Mouse (Mus musculus): ENCODE measurements around the gene Txnl4b. TPM values are rescaled to one million over a fixed set of nuclear protein-coding genes. Genes with fewer than 3 reads are reported as not detected.

The Txnl4b gene
- polyA plus RNA-seq, 1 experiment from 2014 or later, result 25.8 TPM

DNA sequence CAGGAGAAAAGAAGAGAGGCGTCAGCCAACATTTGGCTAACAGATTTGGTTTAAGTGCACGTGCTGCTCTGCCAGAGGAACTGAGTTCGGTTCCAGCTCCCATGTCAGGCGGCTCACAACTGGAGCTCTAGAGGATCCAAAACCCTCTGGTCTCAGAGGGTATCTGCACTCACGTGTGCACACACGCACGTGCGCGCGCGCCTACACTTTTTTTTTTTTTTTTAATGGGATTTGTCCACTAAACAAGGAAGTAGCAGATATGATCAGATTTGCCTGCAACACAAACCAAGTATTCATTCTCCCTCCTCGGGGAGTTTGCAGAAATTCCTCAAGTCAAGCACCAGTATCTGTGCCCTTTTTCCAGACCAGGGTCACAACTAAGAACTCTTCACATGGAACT lies 42.0 kb downstream of the Txnl4b start:
- Histone ChIP-seq H3K27me3 (no peaks in the 10 kb centered on the region), H3K4me2 (peak overlapping the region; percentile 81), H3K9ac (peak overlapping the region; percentile 79), H3K4me3 (peak overlapping the region; percentile 67), H3K27ac (peak overlapping the region; percentile 98; the same call in 1 of the 2 replicates), H3K4me1 (peaks cover 12% of the 10 kb centered on the region), H3K36me3 (peaks cover 29% of the 10 kb centered on the region), H3K9me3 (no peaks in the 10 kb centered on the region)
- ATAC-seq (ENCODE audit: insufficient number of reproducible peaks, insufficient read depth, low FRiP score, low TSS enrichment, low read depth), result no peak
- 6% methylated on average over 12 of the region's 12 CpGs for WGBS

DNA sequence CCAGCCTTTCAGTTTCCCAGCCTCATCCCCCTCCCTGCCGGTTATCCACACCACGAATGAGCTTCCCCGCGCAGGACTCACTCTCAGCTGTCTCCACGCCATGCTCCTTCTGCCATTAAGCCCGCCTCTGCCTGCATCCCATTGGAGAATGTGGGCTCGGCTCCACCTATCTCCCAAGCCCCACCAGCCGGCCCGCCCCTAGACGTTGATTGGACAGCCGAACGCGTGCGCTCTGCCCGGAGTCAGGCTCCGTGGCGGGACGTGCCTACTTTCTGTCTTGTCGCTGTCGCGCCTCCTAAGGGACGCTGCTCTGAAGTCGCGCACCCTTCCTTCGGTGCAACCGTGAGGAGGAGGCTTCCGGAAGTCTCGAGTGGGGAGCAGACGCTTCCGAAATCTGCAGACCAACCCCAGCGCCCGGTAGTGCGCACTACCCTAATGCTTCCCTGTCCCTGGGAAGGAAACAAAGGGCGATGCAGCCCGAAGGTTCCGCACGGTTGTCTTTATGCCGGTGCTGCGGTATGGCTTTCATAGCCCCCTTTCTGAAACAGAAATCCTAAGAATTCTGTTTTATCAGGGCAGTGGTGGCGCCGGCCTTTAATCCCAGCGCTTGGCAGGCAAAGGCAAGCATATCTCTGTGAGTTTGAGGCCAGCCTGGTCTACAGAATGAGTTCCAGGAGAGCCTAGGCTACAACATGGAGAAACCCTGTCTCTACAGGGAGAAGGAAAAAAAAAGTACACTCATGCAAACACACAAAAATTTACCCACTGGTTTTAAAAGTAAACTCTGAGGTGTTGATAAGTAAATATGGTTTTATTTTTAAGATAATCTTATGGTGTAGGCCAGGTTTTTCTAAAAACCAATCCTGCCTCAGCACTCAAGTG lies 42.8 kb downstream of the Txnl4b start, which contains the start of gene Dhodh:
TSS of gene Dhodh (minus strand) at position 403 of the 882 bp plus-strand sequence.
- Histone ChIP-seq H3K4me3 (peak within 1 kb of the TSS; percentile 67), H3K27me3 (0 out of 2 replicates have a peak, but pooled peaks cover 2% of the 10 kb centered on the region)

GRCm38 (mm10) chr8:109609153-109609502 lies 43.4 kb downstream of the Txnl4b start:
- Histone ChIP-seq H3K27ac (peak overlapping the region; percentile 98), H3K36me3 (peaks cover 16% of the 10 kb centered on the region), H3K4me1 (peaks cover 12% of the 10 kb centered on the region), H3K4me2 (peak overlapping the region; percentile 81), H3K9me3 (no peaks in the 10 kb centered on the region), H3K27me3 (0 out of 2 replicates have a peak, but pooled peaks cover 2% of the 10 kb centered on the region), H3K9ac (peak overlapping the region; percentile 79), H3K4me3 (peak overlapping the region; percentile 67)
- no peak for ATAC-seq (ENCODE audit: insufficient number of reproducible peaks, insufficient read depth, low FRiP score, low TSS enrichment, low read depth)
- 10% methylated on average over 5 of the region's 5 CpGs for WGBS

More for the DNA sequence above, 42.8 kb downstream of the Txnl4b start, which contains the start of gene Dhodh:
- Histone ChIP-seq H3K4me1 (peaks cover 12% of the 10 kb centered on the region), H3K4me2 (peak within 1 kb of the TSS; percentile 81), H3K9me3 (no peaks in the 10 kb centered on the region), H3K36me3 (peaks cover 22% of the 10 kb centered on the region), H3K27ac (peak within 1 kb of the TSS; percentile 98), H3K9ac (peak within 1 kb of the TSS; percentile 79)
- peak; percentile 99 for ATAC-seq (ENCODE audit: insufficient number of reproducible peaks, insufficient read depth, low FRiP score, low TSS enrichment, low read depth)
- WGBS, result under 1% methylated on average over 42 of the region's 42 CpGs

GRCm38 (mm10) chr8:109614243-109615210 lies 48.8 kb downstream of the Txnl4b start, which contains the start of gene Pkd1l3:
Gene Pkd1l3 (plus strand): TSS chr8:109614517.
- Histone ChIP-seq H3K9me3 (no peaks in the 10 kb centered on the region), H3K4me2 (peak within 1 kb of the TSS; percentile 27), H3K27ac (no peak within 1 kb of the TSS), H3K27me3 (0 out of 2 replicates have a peak, but pooled peaks cover 2% of the 10 kb centered on the region), H3K36me3 (no peaks in the 10 kb centered on the region), H3K4me3 (no peak within 1 kb of the TSS), H3K4me1 (no peaks in the 10 kb centered on the region), H3K9ac (no peak within 1 kb of the TSS)
- WGBS, result 62% methylated on average over 27 of the region's 27 CpGs
- no peak for ATAC-seq (ENCODE audit: insufficient number of reproducible peaks, insufficient read depth, low FRiP score, low TSS enrichment, low read depth)

DNA sequence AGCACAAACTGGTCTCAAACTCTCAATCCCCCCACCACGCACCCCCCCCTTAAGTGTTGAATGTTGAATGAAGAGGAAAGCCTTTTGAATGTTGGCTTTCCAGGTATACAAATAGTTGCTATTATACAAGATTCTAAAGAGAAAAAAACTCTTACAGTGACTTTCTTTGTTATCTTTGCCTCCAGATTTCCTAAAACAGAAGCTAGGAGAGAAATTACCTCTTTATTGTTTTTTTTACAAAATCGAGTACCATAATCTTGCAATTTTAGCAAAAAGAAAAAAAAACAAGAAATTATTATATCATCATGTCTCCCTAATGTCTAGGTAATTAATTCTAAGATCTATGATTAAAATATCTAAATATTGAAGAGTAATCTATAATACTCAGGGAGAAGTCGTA lies 49.9 kb downstream of the Txnl4b start:
- no peak overlapping the region for H3K27ac ChIP-seq
- no peaks in the 10 kb centered on the region for H3K36me3 ChIP-seq
- no peak for ATAC-seq (ENCODE audit: insufficient number of reproducible peaks, insufficient read depth, low FRiP score, low TSS enrichment, low read depth)
- H3K9me3 ChIP-seq, result no peaks in the 10 kb centered on the region
- 0 out of 2 replicates have a peak, but pooled peaks cover 2% of the 10 kb centered on the region for H3K27me3 ChIP-seq
- no peak overlapping the region for H3K9ac ChIP-seq
- H3K4me2 ChIP-seq, result no peak overlapping the region
- WGBS, result 83% methylated on average over 3 of the region's 3 CpGs
- no peak overlapping the region for H3K4me3 ChIP-seq
- H3K4me1 ChIP-seq, result no peaks in the 10 kb centered on the region

Other genes starting within 250 kb of the Txnl4b start
- 0.14 TPM in 1 of 2 replicates, not detected in the other for gene Pmfbp1, start 71.9 kb upstream of the Txnl4b start, polyA plus RNA-seq (2015; fragmentation: Nextera tagmentation; extraction: Ambion mirVana)
- 25.3 and 26.5 TPM in 2 replicates for gene Dhx38, start within 50 bp of the Txnl4b start, polyA plus RNA-seq (2015; fragmentation: Nextera tagmentation; extraction: Ambion mirVana)
- gene Hp, start 13.3 kb downstream of the Txnl4b start, polyA plus RNA-seq (2015; fragmentation: Nextera tagmentation; extraction: Ambion mirVana), result 0.41 and 2.5 TPM in 2 replicates
- 43.9 and 45.3 TPM in 2 replicates for gene Dhodh, start 42.8 kb downstream of the Txnl4b start, polyA plus RNA-seq (2015; fragmentation: Nextera tagmentation; extraction: Ambion mirVana)
- 0.30 TPM in 1 of 2 replicates, not detected in the other for gene Pkd1l3, start 48.6 kb downstream of the Txnl4b start, polyA plus RNA-seq (2015; fragmentation: Nextera tagmentation; extraction: Ambion mirVana)
- gene Ist1, start 127.4 kb downstream of the Txnl4b start, polyA plus RNA-seq (2015; fragmentation: Nextera tagmentation; extraction: Ambion mirVana), result 169 and 179 TPM in 2 replicates
- 43.7 and 46.7 TPM in 2 replicates for gene Zfp821, start 139.7 kb downstream of the Txnl4b start, polyA plus RNA-seq (2015; fragmentation: Nextera tagmentation; extraction: Ambion mirVana)
- 7.6 and 7.9 TPM in 2 replicates for gene Atxn1l, start 171.8 kb downstream of the Txnl4b start, polyA plus RNA-seq (2015; fragmentation: Nextera tagmentation; extraction: Ambion mirVana)
- 43.0 and 43.3 TPM in 2 replicates for gene Ap1g1, start 212.7 kb downstream of the Txnl4b start, polyA plus RNA-seq (2015; fragmentation: Nextera tagmentation; extraction: Ambion mirVana)